Mouse (Mus musculus) stomach, embryonic 15.5 days (tissue): ENCODE results near the gene Lzts2. TPM values are rescaled to one million over a fixed set of nuclear protein-coding genes. Genes with fewer than 3 reads are reported as not detected.

Experiments used
- ATAC-seq: fragments of 200-750 bp; cut with Nextera tagmentation; 2 replicates; pipeline ENCODE4 v1.8.0; 2017; ENCODE audit warnings: low read depth, moderate number of reproducible peaks, moderate TSS enrichment; ENCODE audit not compliant: insufficient read depth, low FRiP score
- H3K27ac ChIP-seq: fragments of 300-500 bp; sonication (generic); 2 replicates; pipeline ENCODE4 v1.5.1; 2015; ENCODE audit warnings: mild to moderate bottlenecking, inconsistent platforms
- H3K27me3 ChIP-seq: fragments of 300-500 bp; sonication (generic); replicated peaks from 2 replicates; pipeline ENCODE4 v1.6.1; 2015; ENCODE audit warnings: inconsistent platforms
- H3K36me3 ChIP-seq: fragments of 300-500 bp; sonication (generic); 2 replicates; pipeline ENCODE4 v1.6.1; 2015; ENCODE audit warnings: inconsistent platforms
- H3K4me1 ChIP-seq: fragments of 300-500 bp; sonication (generic); 2 replicates; pipeline ENCODE4 v1.6.1; 2015; ENCODE audit warnings: inconsistent platforms
- H3K4me2 ChIP-seq: fragments of 300-500 bp; sonication (generic); 2 replicates; pipeline ENCODE4 v1.6.1; 2015; ENCODE audit warnings: mild to moderate bottlenecking, inconsistent platforms
- H3K4me3 ChIP-seq: fragments of 300-500 bp; sonication (generic); replicated peaks from 2 replicates; pipeline ENCODE4 v1.5.1; 2015; ENCODE audit warnings: inconsistent platforms
- H3K9ac ChIP-seq: fragments of 300-500 bp; sonication (generic); 2 replicates; pipeline ENCODE4 v1.6.1; 2015; ENCODE audit warnings: inconsistent platforms
- H3K9me3 ChIP-seq: fragments of 300-500 bp; sonication (generic); 2 replicates; pipeline ENCODE4 v1.6.1; 2016; ENCODE audit warnings: inconsistent platforms
- WGBS: fragments of 180-500 bp; shearing (Covaris S2); methylation state at CpG from one replicate; pipeline ENCODE4 v1.1.7; 2015; 5-methylcytosine and 5-hydroxymethylcytosine counted together
- polyA plus RNA-seq: library from polyadenylated mRNA; unstranded; fragments of >200 nt; fragmentation: Nextera tagmentation; extraction: Ambion mirVana; gene quantifications from 2 replicates; pipeline ENCODE4 v1.2.1, GENCODE M21; 2015

Lzts2 gene
- polyA plus RNA-seq, 1 experiment from 2014 or later = 65.5 TPM

- WGBS = 28% methylated on average over 9 of the region's 9 CpGs
- Histone ChIP-seq H3K9me3 (no peaks in the 10 kb centered on the region), H3K27me3 (no peaks in the 10 kb centered on the region), H3K4me3 (peak overlapping the region; percentile 61; the same call in 1 of the 2 replicates), H3K9ac (no peak overlapping the region), H3K27ac (no peak overlapping the region), H3K4me1 (peaks cover 17% of the 10 kb centered on the region), H3K36me3 (no peaks in the 10 kb centered on the region), H3K4me2 (peak overlapping the region; percentile 95)
- no peak for ATAC-seq
These were observed 25.9 kb upstream of the Lzts2 start for GRCm38 (mm10) chr19:44988321-44988720.

DNA sequence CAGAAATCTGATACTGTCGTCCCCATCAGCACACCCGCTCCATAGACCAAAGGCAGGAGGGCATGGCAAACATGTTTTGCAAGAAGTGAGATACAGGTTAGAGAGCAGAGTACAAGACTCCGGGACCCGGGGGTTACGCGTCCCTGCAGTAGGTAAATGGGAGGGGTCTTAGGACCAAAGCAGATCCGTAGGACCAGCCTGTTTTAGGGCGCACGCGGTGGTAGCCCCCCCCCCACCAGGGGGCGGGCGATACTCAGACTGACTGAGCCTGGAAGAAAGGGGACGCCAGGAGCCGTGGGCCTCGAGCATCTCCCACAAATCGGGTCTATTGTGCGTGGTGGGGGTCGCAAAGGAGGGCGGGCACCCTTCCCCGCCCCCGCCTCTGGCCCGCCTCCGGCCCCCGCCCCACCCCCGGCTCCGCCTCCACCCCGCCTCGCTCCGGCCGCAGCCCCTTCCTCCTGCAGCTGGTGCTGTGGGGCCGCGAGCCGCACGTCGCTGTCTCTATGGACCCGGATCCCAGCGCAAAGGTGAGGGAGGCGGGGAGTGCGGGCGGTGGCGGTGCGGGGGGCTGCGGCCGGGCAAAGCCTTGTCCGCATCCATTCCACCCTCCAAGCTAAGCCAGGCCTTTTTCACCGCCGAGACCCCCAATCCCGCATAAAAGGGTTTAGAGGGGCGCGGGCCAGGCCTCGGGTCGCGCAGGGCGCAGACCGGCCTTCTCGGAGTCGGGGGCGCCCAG is 25.2 kb upstream of the Lzts2 start, which contains the start of gene Sema4g:
Gene Sema4g, plus strand, starts transcription at position 271 of the 736 bp plus-strand sequence.
- WGBS = under 1% methylated on average over 49 of the region's 58 CpGs
- H3K9me3 ChIP-seq = no peaks in the 10 kb centered on the region
- H3K4me2 ChIP-seq = peak within 1 kb of the TSS; percentile 95
- H3K36me3 ChIP-seq = no peaks in the 10 kb centered on the region
- ATAC-seq = peak; percentile 33
- no peaks in the 10 kb centered on the region for H3K27me3 ChIP-seq
- H3K27ac ChIP-seq = peak within 1 kb of the TSS; percentile 72
- H3K4me3 ChIP-seq = peak within 1 kb of the TSS; percentile 61
- H3K4me1 ChIP-seq = peaks cover 17% of the 10 kb centered on the region
- H3K9ac ChIP-seq = peak within 1 kb of the TSS; percentile 51; the same call in 1 of the 2 replicates

DNA sequence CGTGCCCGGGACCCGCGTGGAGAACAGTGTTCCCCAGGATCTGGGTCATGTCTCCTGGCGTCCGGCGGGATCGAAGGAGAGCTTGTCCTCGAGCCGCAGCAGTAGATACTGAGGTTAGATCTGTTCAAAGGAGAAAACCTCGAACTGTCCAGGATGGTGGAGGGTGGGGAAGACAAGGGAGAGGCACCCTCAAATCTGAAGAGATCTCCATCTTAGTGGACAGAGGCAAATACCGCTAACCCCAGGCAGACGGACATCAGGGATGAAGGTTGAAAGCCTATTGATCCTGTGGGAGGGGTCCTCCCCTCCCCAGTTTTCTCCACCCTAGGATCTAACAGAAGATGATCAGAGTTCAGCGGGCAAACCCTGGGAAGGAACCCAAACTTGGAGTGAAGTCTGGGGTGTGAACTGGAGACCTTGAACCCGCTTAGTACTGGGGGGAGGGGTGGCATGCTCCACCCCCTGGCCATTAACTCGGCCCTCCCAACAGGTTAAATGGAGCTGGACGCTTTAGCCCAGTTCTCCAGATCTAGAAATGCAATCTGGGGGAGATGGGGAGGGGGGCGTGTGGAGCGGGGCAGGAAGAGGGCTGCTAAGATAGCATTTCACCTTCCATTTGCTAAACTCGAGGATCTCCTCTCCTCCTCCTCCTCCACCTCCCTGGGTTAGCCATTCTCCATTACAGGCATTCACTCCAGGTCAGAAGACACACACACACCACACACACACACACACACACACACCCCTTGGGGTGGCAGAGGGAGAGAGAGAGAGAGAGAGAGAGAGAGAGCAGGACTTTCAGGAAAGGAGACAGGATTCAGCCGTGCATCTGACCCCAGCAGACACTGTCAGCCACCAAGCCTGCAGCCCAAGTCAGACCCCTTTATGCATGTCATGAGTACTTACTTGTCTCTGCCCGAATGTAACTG is 24.4 kb upstream of the Lzts2 start:
- peak overlapping the region; percentile 61 for H3K4me3 ChIP-seq
- no peak for ATAC-seq
- peaks cover 17% of the 10 kb centered on the region for H3K4me1 ChIP-seq

DNA sequence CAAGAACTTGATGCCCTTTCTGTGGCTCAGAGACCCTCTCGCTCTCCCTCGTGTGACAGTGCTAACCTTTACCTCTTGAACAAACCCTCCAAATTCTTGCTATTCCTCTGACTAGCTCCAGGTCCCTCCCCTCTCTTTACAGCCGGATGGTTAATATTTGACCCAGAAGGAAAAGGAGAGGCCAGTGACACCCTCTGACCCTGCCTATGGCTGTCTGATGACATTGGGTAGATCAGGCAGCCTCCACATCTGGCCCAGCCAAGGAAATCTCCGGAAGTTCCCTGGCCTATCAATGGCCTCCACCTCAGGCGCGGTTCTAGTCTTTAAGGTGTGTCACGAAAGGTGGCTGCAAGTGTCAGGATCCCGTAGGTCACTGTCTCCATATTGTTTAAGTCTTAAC is 23.2 kb upstream of the Lzts2 start:
- 59% methylated on average over 8 of the region's 8 CpGs for whole genome bisulfite sequencing
- H3K9ac ChIP-seq = no peak overlapping the region
- no peaks in the 10 kb centered on the region for H3K9me3 ChIP-seq
- peak overlapping the region; percentile 95 for H3K4me2 ChIP-seq
- peak overlapping the region; percentile 61; the same call in 1 of the 2 replicates for H3K4me3 ChIP-seq
- H3K4me1 ChIP-seq = peaks cover 17% of the 10 kb centered on the region
- ATAC-seq = peak; percentile 49; the same call in 1 of the 2 replicates
- H3K36me3 ChIP-seq = no peaks in the 10 kb centered on the region
- peak overlapping the region; percentile 53; the same call in 1 of the 2 replicates for H3K27ac ChIP-seq
- H3K27me3 ChIP-seq = no peaks in the 10 kb centered on the region

More for the DNA sequence above, 24.4 kb upstream of the Lzts2 start:
- Histone ChIP-seq H3K9ac (peak overlapping the region; percentile 51; the same call in 1 of the 2 replicates), H3K27me3 (no peaks in the 10 kb centered on the region), H3K27ac (peak overlapping the region; percentile 72; the same call in 1 of the 2 replicates), H3K4me2 (peak overlapping the region; percentile 95), H3K36me3 (no peaks in the 10 kb centered on the region), H3K9me3 (no peaks in the 10 kb centered on the region)
- 8% methylated on average over 22 of the region's 22 CpGs for WGBS

GRCm38 (mm10) chr19:44992246-44992645 is 22.0 kb upstream of the Lzts2 start:
- peaks cover 17% of the 10 kb centered on the region for H3K4me1 ChIP-seq
- no peak overlapping the region for H3K4me2 ChIP-seq
- no peak overlapping the region for H3K4me3 ChIP-seq
- no peak overlapping the region for H3K9ac ChIP-seq
- H3K36me3 ChIP-seq = no peaks in the 10 kb centered on the region
- WGBS = 53% methylated on average over 7 of the region's 7 CpGs
- no peaks in the 10 kb centered on the region for H3K27me3 ChIP-seq
- ATAC-seq = no peak
- H3K9me3 ChIP-seq = no peaks in the 10 kb centered on the region
- no peak overlapping the region for H3K27ac ChIP-seq

GRCm38 (mm10) chr19:44992712-44993111 is 21.5 kb upstream of the Lzts2 start:
- Histone ChIP-seq H3K9me3 (no peaks in the 10 kb centered on the region), H3K9ac (no peak overlapping the region), H3K4me3 (no peak overlapping the region), H3K36me3 (no peaks in the 10 kb centered on the region), H3K4me1 (peaks cover 17% of the 10 kb centered on the region), H3K4me2 (no peak overlapping the region), H3K27ac (no peak overlapping the region), H3K27me3 (no peaks in the 10 kb centered on the region)
- 68% methylated on average over 7 of the region's 7 CpGs for WGBS
- ATAC-seq = no peak

GRCm38 (mm10) chr19:44997786-44998185 is 16.4 kb upstream of the Lzts2 start:
- no peak overlapping the region for H3K4me3 ChIP-seq

GRCm38 (mm10) chr19:44999647-45000046 is 14.6 kb upstream of the Lzts2 start:
- H3K36me3 ChIP-seq = peaks cover 5% of the 10 kb centered on the region; the same call in 1 of the 2 replicates
- no peak overlapping the region for H3K4me2 ChIP-seq
- no peaks in the 10 kb centered on the region for H3K4me1 ChIP-seq
- H3K27ac ChIP-seq = no peak overlapping the region
- H3K9me3 ChIP-seq = no peaks in the 10 kb centered on the region
- no peak overlapping the region for H3K4me3 ChIP-seq
- H3K27me3 ChIP-seq = no peaks in the 10 kb centered on the region
- no peak overlapping the region for H3K9ac ChIP-seq
- no peak for ATAC-seq
- WGBS = 86% methylated on average over 8 of the region's 8 CpGs

More at GRCm38 (mm10) chr19:44997786-44998185, 16.4 kb upstream of the Lzts2 start:
- Histone ChIP-seq H3K27me3 (no peaks in the 10 kb centered on the region), H3K4me2 (no peak overlapping the region), H3K36me3 (peaks cover 5% of the 10 kb centered on the region; the same call in 1 of the 2 replicates), H3K4me1 (no peaks in the 10 kb centered on the region), H3K9ac (no peak overlapping the region), H3K27ac (no peak overlapping the region), H3K9me3 (no peaks in the 10 kb centered on the region)
- ATAC-seq = no peak
- 78% methylated on average over 11 of the region's 11 CpGs for WGBS

GRCm38 (mm10) chr19:45002301-45002700 is 11.9 kb upstream of the Lzts2 start:
- Histone ChIP-seq H3K27me3 (no peaks in the 10 kb centered on the region), H3K27ac (no peak overlapping the region), H3K9me3 (no peaks in the 10 kb centered on the region), H3K4me1 (peaks cover 14% of the 10 kb centered on the region), H3K9ac (no peak overlapping the region), H3K4me3 (no peak overlapping the region), H3K36me3 (peaks cover 5% of the 10 kb centered on the region; the same call in 1 of the 2 replicates), H3K4me2 (no peak overlapping the region)
- ATAC-seq = no peak
- 55% methylated on average over 3 of the region's 3 CpGs for WGBS

- H3K27ac ChIP-seq = no peak overlapping the region
- 82% methylated on average over 7 of the region's 7 CpGs for WGBS
- H3K4me2 ChIP-seq = no peak overlapping the region
- no peaks in the 10 kb centered on the region for H3K27me3 ChIP-seq
- no peak overlapping the region for H3K4me3 ChIP-seq
- no peak for ATAC-seq
- H3K36me3 ChIP-seq = peaks cover 5% of the 10 kb centered on the region; the same call in 1 of the 2 replicates
- H3K9me3 ChIP-seq = no peaks in the 10 kb centered on the region
- H3K4me1 ChIP-seq = peaks cover 25% of the 10 kb centered on the region
- H3K9ac ChIP-seq = no peak overlapping the region
These were observed 10.3 kb upstream of the Lzts2 start for GRCm38 (mm10) chr19:45003740-45004516.

DNA sequence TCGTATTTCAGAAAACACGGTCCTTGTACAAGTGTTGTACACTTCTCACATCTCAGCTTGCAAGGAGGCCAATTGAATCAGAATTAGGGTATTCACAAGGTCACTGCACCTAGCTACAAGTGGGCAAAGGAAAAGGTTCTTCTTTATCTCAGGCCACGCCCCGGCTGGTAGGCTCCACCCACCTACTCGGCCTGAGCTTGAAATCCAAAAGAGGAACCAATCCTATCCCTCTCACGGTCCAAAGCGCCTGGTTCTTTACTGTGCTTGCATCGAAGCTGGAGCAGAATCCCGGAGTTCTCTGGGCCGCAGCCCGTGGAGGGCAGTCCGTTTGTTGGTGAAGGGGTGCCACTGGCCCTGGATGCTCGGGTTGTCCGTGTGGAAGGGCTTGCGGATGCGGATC is 8.8 kb upstream of the Lzts2 start, which contains the start of gene Twnk:
Gene Twnk, plus strand, starts transcription at position 220 of the 400 bp plus-strand sequence.
- WGBS = 11% methylated on average over 16 of the region's 16 CpGs
- Histone ChIP-seq H3K36me3 (peaks cover 13% of the 10 kb centered on the region), H3K4me1 (peaks cover 25% of the 10 kb centered on the region), H3K27me3 (no peaks in the 10 kb centered on the region), H3K27ac (peak within 1 kb of the TSS; percentile 85), H3K9me3 (no peaks in the 10 kb centered on the region), H3K4me2 (peak within 1 kb of the TSS; percentile 93), H3K9ac (peak within 1 kb of the TSS; percentile 77), H3K4me3 (peak within 1 kb of the TSS; percentile 99)
- ATAC-seq = no peak
